ENCODE assay signal across 9 mouse cellular contexts in the genomic region with DNA sequence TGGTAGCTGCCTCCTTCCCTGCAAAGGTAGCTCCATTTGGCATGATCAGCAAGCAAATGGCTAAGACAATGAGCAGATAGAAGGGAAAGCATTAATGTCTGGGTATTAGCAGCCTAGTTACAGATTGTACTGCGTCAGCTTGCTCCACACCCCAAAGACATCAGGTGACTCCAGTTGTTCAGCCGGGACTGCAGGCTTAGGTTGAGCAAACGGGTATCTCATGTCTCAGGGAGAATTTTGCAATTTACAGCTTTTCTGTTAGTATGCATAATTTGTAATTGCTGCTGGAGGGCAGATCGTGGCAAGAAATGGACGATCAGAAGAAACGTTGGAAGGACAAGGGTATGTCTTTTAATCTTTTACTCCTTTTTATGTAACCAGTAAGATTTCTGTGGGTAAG. TPM values are rescaled to one million over a fixed set of nuclear protein-coding genes. Genes with fewer than 3 reads are reported as not detected.
DNase-seq lines count a peak whose midpoint lies in the region; ATAC-seq and TF ChIP-seq lines count a peak whose summit lies in the region.
"Had no signal": no experiment of that assay in that cellular context is flagged by ENCODE, and none has a peak within 500 bp of the region (broad histone marks: within the 10 kb centered on the region; RNA-seq: fewer than 3 reads in every experiment).

No protein-coding gene starts in this region.

- no peaks in the 10 kb centered on the region for H3K27me3 ChIP-seq in forebrain, embryonic 14.5 days (replicated peaks; ENCODE audit: control insufficient read depth, insufficient read depth, low read length)
- H3K27me3 ChIP-seq: lung, embryonic 15.5 days had no signal

- no peak overlapping the region for H3K4me2 ChIP-seq in forebrain, embryonic 14.5 days (ENCODE audit: low read length)
- H3K4me2 ChIP-seq: lung, embryonic 15.5 days had no signal

- peak overlapping the region; percentile 92 for H3K27ac ChIP-seq in gastrocnemius, adult 2 months
- no peak overlapping the region for H3K27ac ChIP-seq in forebrain, embryonic 14.5 days (ENCODE audit: low read depth, low read length)
- H3K27ac ChIP-seq: lung, embryonic 15.5 days had no signal

- ATAC-seq in forebrain, embryonic 14.5 days = no peak

- no peak for TF ChIP-seq CTCF in gastrocnemius, adult 2 months (IDR thresholded peaks at IDR 0.05)

- 76% methylated on average over 6 of the region's 6 CpGs for WGBS in forebrain, embryonic 14.5 days

- H3K4me3 ChIP-seq in gastrocnemius, adult 2 months = peak overlapping the region; percentile 76
- H3K4me3 ChIP-seq in forebrain, embryonic 14.5 days (ENCODE audit: low read depth, low read length) = no peak overlapping the region
- H3K4me3 ChIP-seq: lung, embryonic 15.5 days had no signal

- 0 out of 2 replicates have a peak, but pooled peaks cover 5% of the 10 kb centered on the region for H3K4me1 ChIP-seq in forebrain, embryonic 14.5 days (ENCODE audit: control insufficient read depth, insufficient read depth, low read length)

- H3K36me3 ChIP-seq in forebrain, embryonic 14.5 days (ENCODE audit: control insufficient read depth, insufficient read depth, low read length) = peaks cover 8% of the 10 kb centered on the region; the same call in 1 of the 2 replicates
- H3K36me3 ChIP-seq: lung, embryonic 15.5 days had no signal

- H3K9me3 ChIP-seq in forebrain, embryonic 14.5 days (replicated peaks; ENCODE audit: control insufficient read depth, low read length) = no peaks in the 10 kb centered on the region
- H3K9me3 ChIP-seq: lung, embryonic 15.5 days had no signal

- peak; percentile 59 for DNase-seq in gastrocnemius, adult 2 months
- no peak for DNase-seq in gastrocnemius, postnatal 10 days
- peak; percentile 10 for DNase-seq in urinary bladder, postnatal 25 days (ENCODE audit: low spot score)
- DNase-seq in urinary bladder, adult 2 months (ENCODE audit: low spot score) = no peak
- peak; percentile 38 to 59 for DNase-seq in kidney, postnatal 25 days
- peak; percentile 14 for DNase-seq in retina, postnatal 7 days (ENCODE audit: low read depth, low spot score)
- DNase-seq in forebrain, embryonic 14.5 days (ENCODE audit: low spot score) = no peak
- no peak for DNase-seq in thymus, postnatal 10 days (ENCODE audit: low spot score in 2 of 2)

- intact Hi-C loops in gastrocnemius, adult 2 months (cut with DNase I) = loop anchor here (2.0 to 10.0 kb wide), 2 partner anchors 90 to 306 kb away; a partner anchor contains a TSS

- no peak overlapping the region for H3K9ac ChIP-seq in forebrain, embryonic 14.5 days (ENCODE audit: low read length)
- H3K9ac ChIP-seq: lung, embryonic 15.5 days had no signal

RNA-seq across cellular contexts. Expression of a gene that starts 25.8 kb away (rescaled TPM):
- 100 to 1,000 TPM; 639 to 764 TPM for total RNA-seq in gastrocnemius, adult 2 months (2021)
- total RNA-seq in gastrocnemius, postnatal 10 days (2021) = 1,000 to 10,000 TPM in 1 of 2 experiments, 100 to 1,000 TPM in 1; 914 to 1,007 TPM
- 292 and 342 TPM in 2 replicates for polyA plus RNA-seq in urinary bladder, adult 2 months (2012; rRNA removed)
- 97.5 and 133 TPM in 2 replicates for polyA plus RNA-seq in forebrain, embryonic 14.5 days (2014; fragmentation: Nextera tagmentation; extraction: Ambion mirVana)

Comparison
In these comparisons a context has a peak if more than half of its experiments do, and no peak if none do; other contexts are left out.
1. DNase-seq: peak in gastrocnemius, adult 2 months (single experiment), urinary bladder, postnatal 25 days (single experiment), kidney, postnatal 25 days (2 of 2) and retina, postnatal 7 days (single experiment); none in gastrocnemius, postnatal 10 days (single experiment), urinary bladder, adult 2 months (single experiment), forebrain, embryonic 14.5 days (single experiment) and thymus, postnatal 10 days (0 of 2).